Mouse (Mus musculus): ENCODE results near the gene Dusp13.

The Dusp13 gene

DNA sequence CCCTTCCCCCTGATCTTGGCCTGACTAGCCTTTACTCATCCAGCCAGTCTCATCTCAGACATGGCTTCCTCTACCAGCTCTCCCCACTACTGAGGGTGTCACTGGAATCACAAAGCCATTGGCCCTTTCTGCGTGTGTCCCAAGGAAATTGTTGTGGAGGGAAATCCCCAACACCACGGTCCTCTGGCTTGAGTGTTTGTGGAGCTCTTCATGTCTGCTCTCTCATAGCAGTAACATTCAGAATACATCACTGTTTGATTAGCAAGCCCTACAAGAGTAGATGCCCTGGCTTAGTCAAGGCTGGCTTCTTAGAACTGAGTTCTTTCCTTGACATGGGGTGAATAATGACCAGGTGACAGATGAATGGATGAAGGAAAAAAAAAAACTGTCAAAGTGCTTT is 4.1 kb downstream of the Dusp13 start:
- DNase-seq: no peak

DNA sequence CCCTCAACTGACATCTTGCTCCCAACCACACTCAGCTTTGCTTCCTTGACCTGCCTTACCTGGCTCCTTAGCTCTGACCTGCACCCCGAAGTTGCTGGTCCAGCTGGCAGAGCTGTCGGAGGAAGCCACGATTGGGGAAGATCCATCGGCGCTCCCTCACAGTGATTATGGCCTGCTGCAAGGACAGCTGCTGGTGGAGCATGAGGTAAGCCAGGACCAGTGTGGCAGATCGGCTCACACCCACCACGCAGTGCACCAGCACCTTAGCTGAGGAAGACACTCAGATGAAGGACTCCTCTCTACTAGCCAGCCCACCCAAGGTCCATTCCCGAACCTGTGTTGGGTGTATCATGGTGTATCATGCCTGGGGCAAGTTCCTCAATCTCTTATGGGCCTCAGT is 4.7 kb downstream of the Dusp13 start:
- DNase-seq: no peak

DNA sequence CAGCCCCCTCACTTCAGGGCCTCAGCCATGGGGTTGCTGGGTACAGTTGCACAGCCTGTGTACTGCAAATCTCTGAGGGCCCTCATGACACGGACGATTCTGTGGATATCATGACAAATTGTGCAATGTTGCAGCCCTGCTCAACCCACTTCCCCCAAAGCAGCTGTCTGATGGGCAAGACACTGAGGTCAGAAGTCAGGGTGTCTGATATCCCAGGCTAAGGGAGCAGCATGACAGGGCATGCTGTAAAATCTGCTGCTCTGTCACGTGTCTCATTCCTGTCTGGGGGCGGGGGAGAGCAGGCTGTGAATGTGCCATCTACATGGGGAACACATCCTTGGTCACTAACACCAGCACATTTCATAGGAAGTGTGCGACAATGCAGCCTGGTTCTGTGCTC is 5.8 kb downstream of the Dusp13 start:
- DNase-seq: no peak

DNA sequence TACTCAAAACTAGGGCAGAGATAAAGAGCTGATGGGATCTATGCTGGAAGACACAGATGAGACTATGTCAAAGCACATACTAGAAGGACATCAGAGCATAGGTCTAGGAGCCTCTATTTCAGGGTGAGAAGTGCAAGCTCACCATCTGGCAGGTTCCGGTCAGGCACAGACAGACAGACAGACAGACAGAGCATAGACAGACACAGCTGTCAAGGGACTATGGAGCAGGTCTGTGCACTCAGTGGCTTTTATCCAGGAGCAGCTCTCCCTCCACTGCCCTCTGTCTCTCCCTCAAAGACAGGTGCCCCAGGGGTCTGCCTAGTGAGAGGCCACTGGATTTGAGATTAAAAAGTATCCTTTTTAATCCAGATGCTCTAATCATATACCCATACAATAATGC is 6.8 kb downstream of the Dusp13 start:
- no peak for DNase-seq

DNA sequence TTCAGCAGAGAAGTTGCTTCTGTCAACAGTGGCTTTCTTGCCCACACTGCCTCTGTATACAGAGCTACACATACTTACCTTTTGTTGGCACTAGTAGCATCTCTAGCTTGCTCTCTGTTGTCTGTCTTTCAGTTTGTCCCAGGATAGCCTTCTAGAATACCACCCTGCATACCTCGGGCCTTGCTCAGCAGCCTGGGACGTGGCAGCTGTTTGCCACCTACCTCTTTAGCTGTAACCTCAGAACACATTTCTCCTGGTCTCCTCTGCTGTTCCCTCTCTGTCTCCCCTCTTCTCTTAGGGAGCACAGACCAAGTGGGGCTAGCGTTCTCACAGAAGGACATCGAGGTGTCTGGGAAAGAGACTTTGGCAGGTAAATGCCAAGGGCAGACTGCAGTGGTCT is 8.5 kb downstream of the Dusp13 start:
- no peak for DNase-seq

DNA sequence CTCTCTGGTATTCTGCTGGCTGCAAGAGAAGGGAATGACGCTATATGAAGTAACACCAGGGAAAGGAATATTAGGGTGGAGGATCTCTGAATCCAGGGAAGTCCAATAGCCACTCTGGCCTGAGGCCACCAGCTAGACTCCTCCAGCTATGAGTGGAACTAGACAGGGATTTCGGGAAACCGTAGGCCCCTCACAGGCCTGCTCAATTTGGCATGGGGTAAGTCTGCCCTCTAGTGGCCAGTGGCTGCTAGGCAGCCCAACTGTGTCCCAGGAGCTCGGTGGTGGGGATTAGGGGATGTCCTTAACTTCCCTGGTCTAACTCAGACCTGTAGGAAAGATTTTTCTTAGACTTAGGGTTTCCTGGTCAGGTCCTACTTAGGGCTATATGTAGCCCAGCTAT is 9.2 kb downstream of the Dusp13 start:
- DNase-seq: peak; percentile 84 to 86

DNA sequence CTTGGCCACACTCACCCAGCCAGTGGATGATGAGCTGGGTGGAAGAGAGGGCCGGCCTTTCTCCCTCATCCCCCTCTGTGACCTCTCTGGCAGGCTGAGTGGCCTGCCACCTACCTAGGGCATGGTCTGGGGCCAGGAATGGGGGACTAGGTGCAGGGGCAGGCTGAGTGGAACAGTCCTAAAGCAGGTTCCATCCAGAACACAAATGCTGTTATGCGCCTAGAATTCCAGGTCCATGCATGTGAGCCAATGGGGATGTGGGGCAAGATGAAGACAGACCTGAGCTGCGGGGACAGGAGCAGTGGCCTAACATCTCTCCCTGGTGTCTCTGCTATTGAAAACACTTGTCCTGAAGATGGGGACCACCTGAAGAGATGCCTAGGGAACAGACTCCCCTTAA is 9.7 kb downstream of the Dusp13 start:
- no peak for DNase-seq

DNA sequence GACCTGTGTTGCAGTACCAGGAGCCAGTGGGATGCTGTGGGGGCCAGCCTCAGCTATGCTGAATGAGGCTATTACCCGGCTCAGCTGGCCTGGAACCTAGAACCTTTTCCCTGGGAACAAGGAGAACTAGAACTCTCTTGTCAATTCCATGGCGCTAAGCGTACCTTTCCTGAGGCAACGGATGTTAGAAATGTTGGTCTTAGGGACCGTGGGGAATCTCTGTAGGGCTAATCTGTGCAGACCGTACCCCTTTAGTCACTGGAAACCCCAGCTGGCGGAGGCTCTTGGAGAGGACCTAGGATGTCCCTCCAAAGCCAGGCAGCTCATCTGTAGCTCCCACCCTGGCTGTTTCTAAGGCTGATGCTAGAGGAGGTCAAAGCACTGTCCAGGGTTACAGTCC is 10.6 kb downstream of the Dusp13 start:
- DNase-seq: no peak

DNA sequence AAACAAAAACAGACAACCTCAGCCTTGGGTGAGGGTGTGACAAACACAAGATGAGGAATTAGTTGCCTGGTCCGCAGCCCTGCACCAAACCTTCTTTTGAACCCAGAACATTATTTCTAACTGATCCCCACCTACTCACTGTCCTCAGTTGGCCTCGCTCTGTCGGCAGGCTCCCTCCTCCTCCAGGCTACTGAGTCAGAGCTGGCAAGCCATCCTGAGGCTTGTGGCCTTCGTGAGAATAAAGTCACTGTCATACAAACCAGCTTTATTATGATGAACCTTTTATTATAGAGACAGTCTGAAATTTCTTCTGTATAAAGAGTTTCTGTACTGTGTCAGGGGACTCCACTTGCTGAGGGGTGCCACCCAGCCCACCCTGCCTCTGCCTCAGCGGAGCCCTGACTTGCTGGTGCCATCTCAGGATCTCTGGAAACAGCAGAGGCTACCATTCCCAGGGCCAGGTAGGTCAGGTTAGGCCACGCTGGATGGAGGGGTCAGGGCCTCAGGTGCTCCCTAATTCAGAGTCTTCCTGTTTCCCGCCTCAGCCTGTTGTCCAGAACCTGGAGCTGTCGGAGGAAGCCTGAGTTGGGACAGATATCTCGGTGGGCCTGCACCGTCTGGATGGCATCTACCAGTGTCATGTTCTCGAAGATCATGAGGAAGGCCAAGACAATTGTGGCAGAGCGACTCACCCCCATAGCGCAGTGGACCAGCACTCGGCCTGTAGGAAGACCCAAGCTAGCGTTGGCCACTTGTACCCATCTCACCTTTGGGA is 17.7 kb downstream of the Dusp13 start:
- no peak for DNase-seq

DNA sequence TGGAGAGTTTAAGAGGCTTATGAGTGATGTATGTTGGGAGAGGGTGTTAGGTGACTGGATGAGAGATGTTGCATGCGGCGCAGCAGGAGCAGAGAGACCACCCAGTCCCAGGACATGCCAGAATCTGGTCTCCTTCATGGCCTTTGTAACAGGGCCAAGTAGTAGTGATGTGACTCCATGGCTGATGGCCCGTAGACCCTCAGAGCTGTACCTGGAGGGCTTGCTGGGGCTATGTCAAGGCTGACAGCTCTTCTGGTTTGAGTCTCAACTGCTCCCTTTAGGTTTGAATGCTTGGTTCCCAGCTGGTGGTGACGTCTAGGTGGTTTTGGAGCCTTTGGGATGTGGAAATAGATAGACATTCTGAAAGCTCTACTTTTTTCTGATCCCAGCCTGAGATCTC is 21.0 kb downstream of the Dusp13 start:
- DNase-seq: no peak

DNA sequence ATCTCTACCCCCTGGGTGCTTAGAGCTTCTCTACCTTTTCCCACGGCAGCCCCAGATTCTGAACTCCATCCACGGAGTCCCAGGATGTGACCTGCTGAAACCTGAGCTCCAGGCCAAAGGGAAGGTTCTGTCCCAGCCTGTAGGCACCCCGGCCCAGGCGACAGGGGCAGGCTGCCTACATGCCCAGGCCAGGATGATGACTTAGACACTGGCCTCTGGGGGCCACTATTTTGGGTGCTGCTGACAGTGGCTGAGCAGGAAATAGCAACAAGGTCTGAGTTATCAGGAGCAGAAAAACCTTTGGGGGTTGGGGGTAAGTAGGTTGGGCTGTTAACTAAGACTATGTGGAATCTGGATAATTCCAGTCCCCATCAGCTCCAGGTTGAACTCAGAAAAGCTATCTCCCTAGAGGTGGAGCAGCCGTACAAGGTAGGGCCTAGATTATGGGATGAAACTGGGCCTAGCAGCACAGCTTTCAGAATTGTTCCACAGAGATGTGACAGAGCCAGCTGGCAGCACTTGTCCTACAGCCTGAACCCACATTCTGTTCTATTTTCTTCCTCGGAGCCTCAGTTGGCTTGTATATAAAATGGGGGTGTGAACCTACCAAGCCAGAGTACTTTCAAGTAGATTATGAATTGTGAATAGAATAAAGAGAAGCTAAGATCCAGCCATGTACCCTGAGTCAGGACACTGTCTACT is 21.8 kb downstream of the Dusp13 start:
- no peak for DNase-seq

DNA sequence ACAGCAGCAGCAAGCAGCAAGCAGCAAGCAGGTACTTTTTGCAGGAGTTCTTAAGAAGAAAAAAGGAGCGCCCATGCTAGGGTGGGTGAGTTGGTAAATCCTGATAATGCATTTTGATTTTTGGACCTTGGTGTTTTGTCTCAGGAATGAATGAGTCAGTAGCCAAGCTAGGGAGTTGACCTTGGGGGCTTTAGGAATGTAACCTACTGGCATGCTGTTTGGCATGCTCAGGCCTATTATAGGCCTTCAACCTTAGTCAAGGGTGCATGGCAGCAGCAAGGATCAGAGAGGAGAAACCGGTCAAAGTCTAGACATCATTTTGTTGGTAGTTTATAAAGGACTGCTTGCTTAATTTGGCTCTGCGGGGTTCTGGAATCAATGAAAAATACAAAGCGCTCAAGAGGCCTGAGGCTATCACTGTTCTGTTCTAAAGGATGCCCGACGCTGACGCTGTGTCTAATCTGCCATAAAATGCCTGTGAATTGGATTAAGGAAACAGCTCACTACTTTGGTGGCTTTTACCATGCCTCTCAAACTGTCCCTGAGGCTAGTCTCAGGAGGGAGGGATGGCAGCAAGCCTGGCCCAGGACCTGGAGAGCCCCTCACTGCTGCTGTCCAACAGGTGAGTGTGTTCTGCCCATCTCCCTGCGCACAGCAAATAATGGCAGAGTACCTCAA is 28.8 kb downstream of the Dusp13 start:
- DNase-seq: no peak

DNA sequence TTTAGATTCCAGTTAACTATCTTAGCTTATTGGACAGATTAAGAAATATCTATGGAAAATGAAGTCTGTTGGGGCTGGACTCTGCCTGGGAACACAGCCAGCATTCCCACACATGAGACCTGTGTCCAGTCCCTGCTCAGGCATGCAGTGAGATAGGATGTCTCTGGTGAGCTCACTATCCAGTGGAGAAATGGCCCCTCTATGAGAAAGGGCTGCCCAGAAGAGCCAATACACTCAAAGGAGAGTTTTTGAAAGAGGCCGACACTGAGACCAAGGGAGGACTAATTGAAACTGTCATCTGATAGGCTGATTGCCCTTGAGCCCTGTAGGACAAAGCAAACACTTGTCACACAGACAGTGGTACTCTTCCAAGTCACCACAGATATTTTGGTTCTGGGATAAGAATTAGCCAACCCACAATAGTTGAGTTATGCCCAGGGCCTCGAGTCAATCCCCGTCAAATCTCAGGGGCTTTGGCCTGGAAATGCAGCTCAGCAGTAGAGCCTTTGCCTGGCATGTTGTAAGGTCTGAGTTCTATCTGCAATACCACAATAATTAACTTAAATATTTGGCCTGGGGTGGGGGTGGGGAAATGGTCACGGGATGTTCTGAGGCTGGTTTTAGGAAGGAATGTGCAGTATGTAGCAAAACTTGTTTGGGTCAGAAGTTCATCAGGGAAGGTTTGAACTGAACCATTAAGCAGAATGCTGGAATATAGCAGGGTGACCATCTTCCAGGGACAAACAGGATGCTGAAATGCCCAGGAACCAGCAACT is 30.4 kb downstream of the Dusp13 start:
- no peak for DNase-seq

DNA sequence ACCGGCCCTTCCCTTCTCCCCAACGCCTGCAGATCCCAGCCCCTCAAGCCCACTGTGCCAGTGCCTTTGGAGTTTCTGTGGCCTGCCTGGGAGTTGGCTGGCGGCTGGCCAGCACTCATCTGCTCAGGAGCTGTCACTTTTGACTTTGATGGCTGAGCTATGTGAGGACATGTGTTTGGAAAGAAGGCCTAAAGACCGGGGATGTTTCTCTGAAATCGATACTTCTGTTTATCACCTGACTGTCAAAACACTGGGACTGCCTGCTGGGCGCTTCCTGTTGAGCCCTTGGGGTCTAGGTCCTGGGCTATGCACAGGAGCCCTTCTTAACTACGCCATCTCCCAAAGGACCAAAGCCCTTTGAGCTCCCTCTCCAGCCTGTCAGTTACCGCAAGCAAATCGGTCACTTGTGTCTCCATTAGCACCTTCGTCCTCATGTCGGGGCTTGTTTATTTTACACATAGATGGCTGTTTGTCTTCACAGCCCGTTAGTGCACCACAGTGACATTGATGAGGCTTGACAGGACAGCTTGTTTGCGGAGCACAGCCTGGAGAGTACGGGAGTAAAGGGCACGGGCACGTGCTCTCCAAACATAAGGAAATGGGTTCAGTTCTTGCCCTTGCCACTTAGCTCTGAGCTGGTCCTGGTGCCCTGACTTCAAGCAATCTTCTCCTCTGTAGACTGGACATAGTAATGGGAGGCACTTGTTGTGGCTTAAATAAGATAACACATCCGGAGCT is 31.2 kb downstream of the Dusp13 start:
- no peak for DNase-seq

DNA sequence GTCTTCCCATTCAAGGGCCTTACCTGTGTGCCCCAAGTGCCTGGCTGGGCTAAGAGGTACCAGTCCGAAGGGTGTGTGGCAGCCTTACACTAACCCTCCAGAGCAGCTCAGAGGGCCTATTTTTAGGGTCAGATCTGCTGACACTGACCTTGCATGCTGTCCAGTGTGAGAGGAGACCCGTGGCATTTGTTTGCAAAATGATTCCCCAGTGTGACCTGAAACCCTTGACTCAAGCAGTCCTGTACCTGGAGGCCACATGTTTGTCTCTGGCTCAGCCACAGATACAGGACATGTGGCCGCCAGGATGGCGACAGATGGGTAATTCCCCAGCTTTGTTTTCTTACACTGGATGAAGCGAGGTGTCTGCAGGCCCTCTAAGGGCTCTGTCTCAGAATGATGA is 36.5 kb downstream of the Dusp13 start, which contains the start of gene Dupd1:
TSS of gene Dupd1 (minus strand) at position 91 of the 400 bp plus-strand sequence.
- no peak for DNase-seq

DNA sequence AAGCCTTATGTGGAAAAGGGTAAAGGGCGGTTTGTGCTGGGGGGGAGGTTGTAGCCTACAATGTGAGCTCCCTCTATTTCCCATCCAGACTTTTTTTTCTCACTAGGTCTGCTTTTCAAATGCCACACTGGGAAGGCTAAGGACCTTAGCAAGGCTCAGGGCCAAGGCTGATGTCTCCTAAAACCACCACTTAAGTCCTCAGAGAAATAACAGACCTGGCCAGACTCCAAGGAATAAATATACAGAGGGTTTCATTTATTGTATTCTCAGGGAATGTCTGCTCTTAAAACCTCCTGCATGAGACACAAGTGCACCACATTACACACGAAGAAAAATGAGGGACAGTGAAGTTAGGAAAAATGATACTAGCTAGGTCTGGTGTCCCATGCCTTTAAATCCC is 39.8 kb downstream of the Dusp13 start:
- no peak for DNase-seq

DNA sequence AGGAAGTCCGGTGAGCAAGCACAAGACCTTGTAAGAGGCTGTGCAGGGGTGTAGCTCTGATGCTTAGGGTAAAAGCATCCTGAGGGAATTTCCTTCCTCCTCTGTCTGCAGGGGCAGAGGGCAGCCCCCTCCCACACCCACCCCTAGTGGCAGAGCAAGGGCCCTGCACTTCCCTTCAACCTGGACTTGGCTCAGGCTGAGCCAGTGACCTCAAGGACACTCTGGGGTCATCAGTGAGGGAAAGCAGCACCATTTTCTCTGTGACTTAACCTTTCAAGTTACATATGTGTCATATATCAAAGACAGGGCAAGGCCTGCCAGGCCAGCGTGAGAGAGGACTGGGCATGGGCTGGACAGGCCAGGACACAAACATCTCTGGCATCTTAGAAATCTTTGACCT is 41.4 kb downstream of the Dusp13 start:
- DNase-seq: no peak

DNA sequence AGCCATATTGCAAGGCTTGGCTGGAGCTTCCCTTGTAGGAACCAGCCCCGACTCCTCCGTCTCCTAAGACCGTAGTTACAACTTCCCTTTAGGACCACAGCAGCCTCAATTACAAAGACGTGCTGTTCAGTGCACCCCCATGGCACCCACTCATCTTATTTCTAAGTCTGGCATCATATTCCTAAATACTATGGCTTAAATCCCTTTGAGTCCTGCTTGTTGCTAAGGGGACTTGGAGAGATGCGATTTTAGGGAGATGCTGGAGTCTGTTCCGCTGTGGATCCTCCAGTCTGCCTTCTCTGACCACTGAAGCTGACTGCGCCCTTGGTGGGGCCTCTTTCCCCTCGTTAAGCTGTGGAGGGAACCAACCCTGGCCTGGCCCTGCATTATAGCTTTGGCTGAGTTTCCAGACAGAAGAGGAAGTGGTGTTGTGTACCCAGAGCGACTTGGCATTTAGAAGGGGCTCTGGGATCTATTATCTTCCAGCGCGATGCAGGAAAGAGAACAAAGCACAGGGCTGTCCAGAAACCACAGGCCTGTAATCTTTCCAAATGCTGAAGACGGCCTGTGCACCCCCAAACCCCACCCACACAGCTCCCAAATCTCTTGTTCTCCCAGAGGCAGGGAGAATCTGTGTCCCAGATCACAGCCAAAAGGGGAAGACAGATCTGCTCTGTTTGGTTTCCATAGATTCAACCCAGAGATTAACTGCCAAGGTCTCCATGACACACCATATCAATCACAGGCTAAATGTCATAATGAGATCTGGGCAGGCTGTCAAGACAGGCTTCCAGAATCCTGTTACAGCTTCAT is 44.0 kb downstream of the Dusp13 start:
- DNase-seq: no peak

DNA sequence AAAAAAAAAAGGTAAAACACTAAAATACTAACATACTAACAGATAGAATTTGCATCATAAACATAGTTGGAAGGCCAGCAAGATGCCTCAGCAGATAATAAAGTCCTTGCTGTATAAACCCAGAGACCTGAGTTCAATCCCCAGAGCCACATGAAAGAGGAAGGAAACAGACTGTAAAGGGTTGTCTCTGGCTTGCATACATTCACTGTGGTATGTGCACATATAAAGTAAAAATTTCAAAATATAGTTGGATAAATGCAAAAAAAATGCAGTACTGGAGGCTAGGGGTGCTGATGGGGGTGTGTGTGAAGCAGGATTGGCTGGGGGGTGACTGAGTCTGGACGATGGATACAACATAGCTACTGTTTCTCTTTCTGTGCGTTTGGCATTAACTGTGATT is 45.5 kb downstream of the Dusp13 start:
- no peak for DNase-seq

DNA sequence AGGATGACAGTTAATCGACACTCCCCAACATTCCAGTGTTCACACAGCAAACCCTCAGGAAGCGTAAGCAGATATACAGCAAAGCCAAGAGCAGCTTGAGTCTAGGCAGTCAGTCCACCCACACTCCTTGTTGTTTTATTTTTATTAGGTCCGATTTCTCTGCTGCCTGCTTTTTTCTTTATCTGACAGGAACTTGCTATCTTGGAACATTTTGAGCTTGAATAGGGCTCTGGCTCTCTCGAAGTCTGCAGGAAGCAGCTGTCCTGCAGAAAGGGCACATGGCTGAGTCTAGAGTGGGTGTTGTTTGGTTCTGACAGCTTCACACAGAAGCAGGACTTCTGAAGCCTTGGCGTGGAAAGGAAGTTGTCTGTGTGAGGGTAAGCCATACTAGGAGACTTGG is 47.7 kb downstream of the Dusp13 start:
- DNase-seq: no peak

DNA sequence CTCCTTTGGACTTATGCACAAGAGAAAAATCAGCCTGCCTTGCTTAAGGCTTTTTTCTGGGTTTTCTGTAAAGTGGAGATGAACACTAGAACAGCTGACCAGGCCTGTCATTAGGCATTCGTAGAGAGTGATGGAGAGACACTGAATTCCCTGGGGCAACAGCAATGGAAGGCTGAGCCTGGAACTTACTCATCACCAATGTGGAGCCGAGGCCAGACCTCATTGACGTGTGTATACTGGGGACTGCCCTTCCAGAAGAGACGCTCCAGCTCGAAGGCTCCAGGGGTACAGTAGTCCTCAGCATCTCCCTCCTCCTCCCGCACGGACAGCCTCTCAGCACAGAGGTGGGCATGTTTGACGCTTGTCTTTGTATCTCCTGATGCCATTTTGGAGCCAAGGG is 48.3 kb downstream of the Dusp13 start:
- no peak for DNase-seq
